In the genomic region with DNA sequence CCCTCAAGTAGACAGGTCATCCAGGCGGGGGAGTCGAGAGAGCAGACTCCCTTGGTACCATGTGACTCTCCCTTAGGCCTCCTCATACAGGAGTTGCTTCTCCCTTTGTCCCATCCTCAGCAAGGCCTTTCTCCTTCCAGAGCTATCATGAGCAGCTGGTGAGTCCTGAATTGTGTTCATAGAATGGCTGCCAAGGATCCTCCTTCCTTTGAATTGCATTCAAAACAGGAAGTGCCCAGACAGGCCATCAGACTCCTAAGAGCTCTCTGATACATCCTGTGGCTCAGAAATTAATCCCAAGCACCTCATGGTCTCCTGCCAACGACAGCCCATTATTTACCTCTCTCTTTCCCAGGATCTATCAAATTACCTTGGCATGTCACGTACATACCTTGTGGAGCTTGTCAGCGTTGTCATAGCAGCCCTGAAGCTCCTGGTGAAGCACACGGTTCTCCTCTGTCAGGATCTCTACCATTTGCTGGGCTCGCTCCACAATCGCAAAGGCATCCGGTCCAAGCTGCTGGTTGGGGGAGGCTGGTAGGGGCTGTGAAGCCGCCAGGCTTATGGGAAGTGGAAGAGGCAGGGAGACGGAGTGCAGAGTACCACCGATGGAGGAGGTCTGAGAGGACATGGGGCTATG, we compare ENCODE assay signal across 9 mouse cellular contexts.
A peak's percentile ranks its signal among the peaks of the same experiment; 100 is the strongest.
DNase-seq lines count a peak whose midpoint lies in the region; ATAC-seq lines count a peak whose summit lies in the region.
"Had no signal": no experiment of that assay in that cellular context is flagged by ENCODE, and none has a peak within 500 bp of the region (broad histone marks: within the 10 kb centered on the region; RNA-seq: fewer than 3 reads in every experiment).

No protein-coding gene starts in this region.

- no peak overlapping the region for H3K4me2 ChIP-seq in hindbrain, embryonic 14.5 days (replicated peaks)
- no peak overlapping the region for H3K4me2 ChIP-seq in hindbrain, embryonic 12.5 days (replicated peaks)
- H3K4me2 ChIP-seq in midbrain, embryonic 16.5 days (ENCODE audit: low read length): no peak overlapping the region

- no peaks in the 10 kb centered on the region; the same call in 1 of the 2 replicates for H3K4me1 ChIP-seq in hindbrain, embryonic 14.5 days (replicated peaks; ENCODE audit: control insufficient read depth, insufficient read depth, low read length)
- no peaks in the 10 kb centered on the region for H3K4me1 ChIP-seq in hindbrain, embryonic 12.5 days
- H3K4me1 ChIP-seq in midbrain, embryonic 16.5 days (ENCODE audit: control insufficient read depth, insufficient read depth, low read length): no peaks in the 10 kb centered on the region

- no peak overlapping the region for H3K9ac ChIP-seq in hindbrain, embryonic 14.5 days
- H3K9ac ChIP-seq in hindbrain, embryonic 12.5 days: no peak overlapping the region
- no peak overlapping the region for H3K9ac ChIP-seq in midbrain, embryonic 16.5 days (ENCODE audit: low read depth, low read length)

- no peaks in the 10 kb centered on the region for H3K9me3 ChIP-seq in hindbrain, embryonic 14.5 days (ENCODE audit: control insufficient read depth, low read length)
- no peaks in the 10 kb centered on the region for H3K9me3 ChIP-seq in hindbrain, embryonic 12.5 days (replicated peaks)
- no peaks in the 10 kb centered on the region for H3K9me3 ChIP-seq in midbrain, embryonic 16.5 days (replicated peaks; ENCODE audit: control insufficient read depth, low read length, poor library complexity, severe bottlenecking)

- H3K4me3 ChIP-seq in hindbrain, embryonic 14.5 days (replicated peaks; ENCODE audit: low read length): no peak overlapping the region
- H3K4me3 ChIP-seq in hindbrain, embryonic 12.5 days: no peak overlapping the region
- H3K4me3 ChIP-seq in midbrain, embryonic 16.5 days (ENCODE audit: low read depth, low read length): no peak overlapping the region
- H3K4me3 ChIP-seq: myocyte had no signal

- H3K36me3 ChIP-seq in hindbrain, embryonic 14.5 days (replicated peaks; ENCODE audit: control insufficient read depth, insufficient read depth): peaks cover 23% of the 10 kb centered on the region
- peaks cover 47% of the 10 kb centered on the region for H3K36me3 ChIP-seq in hindbrain, embryonic 12.5 days
- no peaks in the 10 kb centered on the region for H3K36me3 ChIP-seq in midbrain, embryonic 16.5 days (ENCODE audit: control insufficient read depth, insufficient read depth, low read length)

- WGBS in hindbrain, embryonic 14.5 days: 75% methylated on average over 12 of the region's 12 CpGs
- 76% methylated on average over 12 of the region's 12 CpGs for WGBS in hindbrain, embryonic 12.5 days
- WGBS in midbrain, embryonic 16.5 days: 70% methylated on average over 12 of the region's 12 CpGs

- H3K27me3 ChIP-seq in hindbrain, embryonic 14.5 days (ENCODE audit: control insufficient read depth, insufficient read depth, low read length): no peaks in the 10 kb centered on the region
- H3K27me3 ChIP-seq in hindbrain, embryonic 12.5 days: no peaks in the 10 kb centered on the region
- H3K27me3 ChIP-seq in midbrain, embryonic 16.5 days (ENCODE audit: control insufficient read depth, insufficient read depth, low read depth, low read length): no peaks in the 10 kb centered on the region

- ATAC-seq in hindbrain, embryonic 14.5 days (ENCODE audit: low FRiP score): peak; percentile 65
- ATAC-seq in hindbrain, embryonic 12.5 days (ENCODE audit: low FRiP score): no peak; the same call in 1 of the 2 replicates
- peak; percentile 81 for ATAC-seq in midbrain, embryonic 16.5 days
- ATAC-seq in erythroid progenitor cell, adult 5-6 weeks (replicated peaks; ENCODE audit: low FRiP score, poor library complexity, severe bottlenecking): no peak

- DNase-seq in hindbrain, embryonic 14.5 days (ENCODE audit: low spot score): peak; percentile 58
- DNase-seq in cerebellum, postnatal 25 days: peak; percentile 11 to 13
- peak; percentile 50 for DNase-seq in kidney, adult 9 months
- no peak for DNase-seq in c-Kit-positive CD71-positive TER-119-positive erythroid progenitor cells, embryonic 14.5 days (ENCODE audit: low spot score)
- DNase-seq in layer of hippocampus, postnatal 36 days: no peak

- H3K27ac ChIP-seq in hindbrain, embryonic 14.5 days: peak overlapping the region; percentile 62; the same call in 1 of the 2 replicates
- H3K27ac ChIP-seq in hindbrain, embryonic 12.5 days: no peak overlapping the region
- H3K27ac ChIP-seq in midbrain, embryonic 16.5 days (ENCODE audit: low read length): peak overlapping the region; percentile 34

Comparison
In these comparisons a context has a peak if more than half of its experiments do, and no peak if none do; other contexts are left out.
1. ATAC-seq: peak in hindbrain, embryonic 14.5 days (single experiment) and midbrain, embryonic 16.5 days (single experiment); none in hindbrain, embryonic 12.5 days (single experiment) and erythroid progenitor cell, adult 5-6 weeks (single experiment).
2. DNase-seq: peak in hindbrain, embryonic 14.5 days (single experiment), cerebellum, postnatal 25 days (2 of 2) and kidney, adult 9 months (single experiment); none in c-Kit-positive CD71-positive TER-119-positive erythroid progenitor cells, embryonic 14.5 days (single experiment) and layer of hippocampus, postnatal 36 days (0 of 2).